ENCODE assay signal across 1 mouse cellular context in the genomic region with DNA sequence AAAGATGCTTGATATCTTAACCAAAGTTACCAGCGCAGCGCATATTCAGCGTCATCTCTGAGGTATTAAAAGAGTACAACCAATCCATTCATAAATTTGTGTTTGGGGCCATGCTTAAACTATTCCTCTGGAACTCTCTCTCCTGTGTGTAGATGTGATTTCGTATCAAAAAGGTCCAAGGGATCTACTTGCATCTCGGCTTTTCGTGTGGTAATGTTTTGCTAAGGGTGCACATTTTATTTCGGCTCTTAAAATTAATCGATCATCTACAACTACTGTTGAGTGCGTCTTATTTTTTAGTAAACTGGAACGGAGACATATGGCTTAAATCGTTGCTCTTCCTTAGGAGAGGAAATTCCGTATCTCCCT.
TF ChIP-seq lines count a peak whose summit lies in the region.

No protein-coding gene starts in this region.

TF ChIP-seq in CH12.LX, 34 proteins besides CTCF, POLR2A, EP300 and RAD21 (continued from another document):
- peak; percentile 11; the same call in 1 of the 2 replicates for TF ChIP-seq SIN3A (IDR thresholded peaks at IDR 0.05; ENCODE audit: low read length)
TF ChIP-seq in CH12.LX: peak in this region for 7.
